Mouse (Mus musculus) liver, embryonic 15.5 days (tissue): ENCODE results near the gene Oit3. TPM values are rescaled to one million over a fixed set of nuclear protein-coding genes. Genes with fewer than 3 reads are reported as not detected.

Experiments
- ATAC-seq: fragments of 200-750 bp; cut with Nextera tagmentation; 2 replicates; pipeline ENCODE4 v1.8.0; 2017; ENCODE audit warnings: moderate number of reproducible peaks, mild to moderate bottlenecking, moderate library complexity; ENCODE audit not compliant: insufficient read depth
- H3K27ac ChIP-seq: fragments of 300-500 bp; sonication (generic); replicated peaks from 2 replicates; pipeline ENCODE4 v1.5.1; 2015; ENCODE audit warnings: mild to moderate bottlenecking, inconsistent platforms
- H3K27me3 ChIP-seq: fragments of 300-500 bp; sonication (generic); 2 replicates; pipeline ENCODE4 v1.6.1; 2015; ENCODE audit warnings: mild to moderate bottlenecking, inconsistent platforms
- H3K36me3 ChIP-seq: fragments of 300-500 bp; sonication (generic); replicated peaks from 2 replicates; pipeline ENCODE4 v1.6.1; 2015; ENCODE audit warnings: moderate library complexity, mild to moderate bottlenecking, inconsistent platforms
- H3K4me1 ChIP-seq: fragments of 300-500 bp; sonication (generic); replicated peaks from 2 replicates; pipeline ENCODE4 v1.6.1; 2015; ENCODE audit warnings: inconsistent platforms
- H3K4me2 ChIP-seq: fragments of 300-500 bp; sonication (generic); 2 replicates; pipeline ENCODE4 v1.6.1; 2015; ENCODE audit warnings: moderate library complexity, mild to moderate bottlenecking, inconsistent platforms
- H3K4me3 ChIP-seq: fragments of 300-500 bp; sonication (generic); replicated peaks from 2 replicates; pipeline ENCODE4 v1.5.1; 2015; ENCODE audit warnings: mild to moderate bottlenecking, inconsistent platforms
- H3K9ac ChIP-seq: fragments of 300-500 bp; sonication (generic); 2 replicates; pipeline ENCODE4 v1.6.1; 2015; ENCODE audit warnings: moderate library complexity, mild to moderate bottlenecking, inconsistent platforms
- H3K9me3 ChIP-seq: fragments of 300-500 bp; sonication (generic); replicated peaks from 2 replicates; pipeline ENCODE4 v1.6.1; 2016; ENCODE audit warnings: inconsistent platforms
- WGBS: fragments of 180-500 bp; shearing (Covaris S2); methylation state at CpG from one replicate; pipeline ENCODE4 v1.1.7; 2015; ENCODE audit warnings: mixed read lengths; ENCODE audit not compliant: insufficient replicate concordance; 5-methylcytosine and 5-hydroxymethylcytosine counted together
- polyA plus RNA-seq: library from polyadenylated mRNA; unstranded; fragments of >200 nt; fragmentation: Nextera tagmentation; extraction: Ambion mirVana; gene quantifications from 2 replicates; pipeline ENCODE4 v1.2.1, GENCODE M21; 2015

Oit3 gene
- polyA plus RNA-seq, 1 experiment from 2014 or later: 20.0 TPM

GRCm38 (mm10) chr10:59454631-59455030 lies 13.1 kb upstream of the Oit3 start:
- peaks cover 4% of the 10 kb centered on the region; the same call in 1 of the 2 replicates for H3K36me3 ChIP-seq
- no peaks in the 10 kb centered on the region for H3K27me3 ChIP-seq
- no peak overlapping the region for H3K4me2 ChIP-seq
- no peak overlapping the region for H3K4me3 ChIP-seq
- no peaks in the 10 kb centered on the region for H3K9me3 ChIP-seq
- 88% methylated on average over 15 of the region's 15 CpGs for WGBS
- H3K27ac ChIP-seq: no peak overlapping the region
- ATAC-seq: no peak
- H3K4me1 ChIP-seq: 0 out of 2 replicates have a peak, but pooled peaks cover 5% of the 10 kb centered on the region
- H3K9ac ChIP-seq: no peak overlapping the region

GRCm38 (mm10) chr10:59451839-59452238 lies 10.3 kb upstream of the Oit3 start:
- peak; percentile 28; the same call in 1 of the 2 replicates for ATAC-seq
- Histone ChIP-seq H3K4me2 (no peak overlapping the region), H3K9ac (no peak overlapping the region), H3K27ac (no peak overlapping the region), H3K4me1 (0 out of 2 replicates have a peak, but pooled peaks cover 5% of the 10 kb centered on the region), H3K36me3 (peaks cover 4% of the 10 kb centered on the region; the same call in 1 of the 2 replicates), H3K4me3 (no peak overlapping the region), H3K9me3 (no peaks in the 10 kb centered on the region), H3K27me3 (no peaks in the 10 kb centered on the region)
- 50% methylated on average over 5 of the region's 5 CpGs for WGBS

GRCm38 (mm10) chr10:59447546-59447945 lies 6.0 kb upstream of the Oit3 start:
- Histone ChIP-seq H3K4me3 (no peak overlapping the region), H3K9ac (no peak overlapping the region), H3K27ac (no peak overlapping the region), H3K4me2 (no peak overlapping the region), H3K36me3 (no peaks in the 10 kb centered on the region; the same call in 1 of the 2 replicates), H3K9me3 (no peaks in the 10 kb centered on the region), H3K4me1 (no peaks in the 10 kb centered on the region), H3K27me3 (no peaks in the 10 kb centered on the region)
- no peak for ATAC-seq
- whole genome bisulfite sequencing: 47% methylated on average over 9 of the region's 9 CpGs

GRCm38 (mm10) chr10:59446911-59447437 lies 5.4 kb upstream of the Oit3 start:
- Histone ChIP-seq H3K4me3 (no peak overlapping the region), H3K4me2 (no peak overlapping the region), H3K27ac (no peak overlapping the region), H3K9ac (no peak overlapping the region), H3K27me3 (no peaks in the 10 kb centered on the region), H3K4me1 (no peaks in the 10 kb centered on the region), H3K36me3 (no peaks in the 10 kb centered on the region; the same call in 1 of the 2 replicates), H3K9me3 (no peaks in the 10 kb centered on the region)
- ATAC-seq: no peak; the same call in 1 of the 2 replicates
- 54% methylated on average over 10 of the region's 10 CpGs for WGBS

GRCm38 (mm10) chr10:59444635-59445034 lies 3.1 kb upstream of the Oit3 start:
- ATAC-seq: no peak
- no peaks in the 10 kb centered on the region for H3K9me3 ChIP-seq
- no peaks in the 10 kb centered on the region for H3K36me3 ChIP-seq
- no peak overlapping the region for H3K27ac ChIP-seq
- no peaks in the 10 kb centered on the region for H3K4me1 ChIP-seq
- H3K4me3 ChIP-seq: no peak overlapping the region
- H3K27me3 ChIP-seq: no peaks in the 10 kb centered on the region
- H3K4me2 ChIP-seq: no peak overlapping the region
- 33% methylated on average over 8 of the region's 8 CpGs for WGBS
- H3K9ac ChIP-seq: no peak overlapping the region

- H3K27me3 ChIP-seq: no peaks in the 10 kb centered on the region
- no peaks in the 10 kb centered on the region for H3K36me3 ChIP-seq
- ATAC-seq: no peak
- no peaks in the 10 kb centered on the region; the same call in 1 of the 2 replicates for H3K4me1 ChIP-seq
- no peak overlapping the region for H3K27ac ChIP-seq
- no peak overlapping the region for H3K4me2 ChIP-seq
- no peaks in the 10 kb centered on the region for H3K9me3 ChIP-seq
- 30% methylated on average over 3 of the region's 3 CpGs for WGBS
- no peak overlapping the region for H3K4me3 ChIP-seq
- no peak overlapping the region for H3K9ac ChIP-seq
Observed at GRCm38 (mm10) chr10:59444106-59444505, 2.5 kb upstream of the Oit3 start.

GRCm38 (mm10) chr10:59443212-59443611 lies 1.6 kb upstream of the Oit3 start:
- Histone ChIP-seq H3K4me3 (no peak overlapping the region), H3K36me3 (no peaks in the 10 kb centered on the region), H3K9me3 (no peaks in the 10 kb centered on the region), H3K27me3 (no peaks in the 10 kb centered on the region), H3K4me2 (no peak overlapping the region), H3K27ac (no peak overlapping the region), H3K9ac (no peak overlapping the region), H3K4me1 (no peaks in the 10 kb centered on the region; the same call in 1 of the 2 replicates)
- ATAC-seq: no peak
- 8% methylated on average over 7 of the region's 7 CpGs for WGBS

GRCm38 (mm10) chr10:59440177-59440576 lies 1.4 kb downstream of the Oit3 start:
- WGBS: 49% methylated on average over 6 of the region's 6 CpGs
- ATAC-seq: no peak
- Histone ChIP-seq H3K9me3 (no peaks in the 10 kb centered on the region), H3K4me2 (no peak overlapping the region), H3K27ac (no peak overlapping the region), H3K4me1 (no peaks in the 10 kb centered on the region; the same call in 1 of the 2 replicates), H3K27me3 (no peaks in the 10 kb centered on the region), H3K9ac (no peak overlapping the region), H3K36me3 (no peaks in the 10 kb centered on the region), H3K4me3 (no peak overlapping the region)

GRCm38 (mm10) chr10:59439508-59439931 lies 2.1 kb downstream of the Oit3 start:
- Histone ChIP-seq H3K4me3 (no peak overlapping the region), H3K4me1 (no peaks in the 10 kb centered on the region; the same call in 1 of the 2 replicates), H3K36me3 (no peaks in the 10 kb centered on the region), H3K9ac (no peak overlapping the region), H3K27ac (no peak overlapping the region), H3K9me3 (no peaks in the 10 kb centered on the region), H3K4me2 (no peak overlapping the region), H3K27me3 (no peaks in the 10 kb centered on the region)
- 45% methylated on average over 5 of the region's 5 CpGs for WGBS
- no peak for ATAC-seq

- H3K36me3 ChIP-seq: no peaks in the 10 kb centered on the region
- no peak overlapping the region for H3K4me3 ChIP-seq
- no peak for ATAC-seq
- H3K4me1 ChIP-seq: no peaks in the 10 kb centered on the region; the same call in 1 of the 2 replicates
- H3K9ac ChIP-seq: no peak overlapping the region
- H3K27ac ChIP-seq: no peak overlapping the region
- no peaks in the 10 kb centered on the region for H3K27me3 ChIP-seq
- no peak overlapping the region for H3K4me2 ChIP-seq
- no peaks in the 10 kb centered on the region for H3K9me3 ChIP-seq
- 78% methylated on average over 12 of the region's 12 CpGs for WGBS
Observed at GRCm38 (mm10) chr10:59438651-59439050, 2.9 kb downstream of the Oit3 start.

- Histone ChIP-seq H3K9ac (no peak overlapping the region), H3K4me1 (peaks cover 5% of the 10 kb centered on the region), H3K9me3 (no peaks in the 10 kb centered on the region)
Observed at GRCm38 (mm10) chr10:59435746-59436145, 5.8 kb downstream of the Oit3 start.

More at GRCm38 (mm10) chr10:59435746-59436145, 5.8 kb downstream of the Oit3 start:
- no peak overlapping the region for H3K4me2 ChIP-seq
- H3K27me3 ChIP-seq: no peaks in the 10 kb centered on the region
- no peak overlapping the region for H3K4me3 ChIP-seq
- ATAC-seq: no peak
- WGBS: 87% methylated on average over 18 of the region's 18 CpGs
- H3K36me3 ChIP-seq: no peaks in the 10 kb centered on the region
- no peak overlapping the region for H3K27ac ChIP-seq
